Mouse (Mus musculus): ENCODE data around the gene Olfr1349. TPM values are rescaled to one million over a fixed set of nuclear protein-coding genes. Genes with fewer than 3 reads are reported as not detected.
"Not testable (repeated sequence)": the region's sequence is repeated elsewhere in the genome, so short reads cannot be mapped to it uniquely, and the experiment has no call there.

The Olfr1349 gene
- polyA plus RNA-seq, 2 experiments, result 0.18 TPM; not detected in 1

DNA sequence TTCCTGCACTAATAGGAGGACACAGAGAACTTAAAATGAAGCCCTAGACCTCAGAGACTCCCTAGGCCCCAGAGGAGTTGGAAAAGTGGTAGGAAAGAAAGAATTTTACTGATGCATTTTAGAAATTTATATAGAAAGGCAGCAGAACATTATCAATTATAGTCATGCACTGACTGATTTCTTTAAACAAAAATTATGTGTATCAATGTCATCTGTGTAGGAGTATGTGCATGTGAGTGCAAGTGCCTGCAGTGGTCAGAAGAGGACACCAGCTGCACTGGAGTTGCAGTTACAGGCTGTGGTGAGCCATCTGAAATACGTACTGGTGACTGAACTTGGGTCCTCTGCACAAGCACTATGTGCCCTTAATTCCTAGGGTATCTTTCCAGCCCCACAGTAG is 23.1 kb downstream of the Olfr1349 start, which contains the start of gene Olfr1347:
TSS of gene Olfr1347 (minus strand) at position 101 of the 400 bp plus-strand sequence.
- Histone ChIP-seq H3K4me1 (ENCODE audit: control insufficient read depth, insufficient read depth, low read length) (no peaks in the 10 kb centered on the region), H3K27ac (replicated peaks; ENCODE audit: low read depth, low read length) (no peak within 1 kb of the TSS), H3K4me3 (replicated peaks; ENCODE audit: low read length) (no peak within 1 kb of the TSS), H3K9ac (ENCODE audit: low read depth, low read length, severe bottlenecking) (no peak within 1 kb of the TSS), H3K4me2 (replicated peaks; ENCODE audit: low read depth, low read length, severe bottlenecking) (no peak within 1 kb of the TSS), H3K9me3 (ENCODE audit: control insufficient read depth, low read length) (no peaks in the 10 kb centered on the region), H3K27me3 (ENCODE audit: control insufficient read depth, insufficient read depth, low read length) (no peaks in the 10 kb centered on the region), H3K36me3 (ENCODE audit: control insufficient read depth, insufficient read depth, low read length) (no peaks in the 10 kb centered on the region)
- TF ChIP-seq POLR2A (IDR thresholded peaks at IDR 0.05; ENCODE audit: borderline replicate concordance, extremely low read depth, insufficient read depth, insufficient read length), result no peak
- WGBS, result 58% methylated on average over 1 of the region's 1 CpGs
- ATAC-seq (ENCODE audit: low FRiP score, low read depth) (no peak), DNase-seq (ENCODE audit: low spot score) (no peak)

DNA sequence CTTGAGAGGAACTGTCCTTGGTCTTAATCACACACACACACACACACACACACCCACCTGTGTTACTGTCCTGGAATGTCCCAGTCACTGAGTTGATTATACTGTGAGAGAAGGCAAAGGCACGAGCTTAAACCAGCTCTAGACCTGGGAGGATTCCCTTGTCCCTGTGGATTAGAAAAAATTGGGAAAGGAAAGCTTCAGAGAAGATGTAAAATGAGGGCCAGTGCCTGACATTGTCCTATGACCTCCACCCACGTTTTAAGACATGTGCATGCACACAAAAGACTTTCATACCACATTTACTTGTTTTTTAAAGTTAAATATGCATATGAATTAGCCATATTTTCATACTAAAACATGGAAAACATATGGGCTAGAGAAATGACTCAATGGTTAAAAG is 35.9 kb downstream of the Olfr1349 start, which contains the start of gene Olfr5:
TSS of gene Olfr5 (minus strand) at position 101 of the 400 bp plus-strand sequence.
- Histone ChIP-seq H3K4me2 (replicated peaks; ENCODE audit: low read depth, low read length, severe bottlenecking) (no peak within 1 kb of the TSS), H3K9me3 (ENCODE audit: control insufficient read depth, low read length) (no peaks in the 10 kb centered on the region), H3K27me3 (ENCODE audit: control insufficient read depth, insufficient read depth, low read length) (no peaks in the 10 kb centered on the region), H3K4me1 (ENCODE audit: control insufficient read depth, insufficient read depth, low read length) (no peaks in the 10 kb centered on the region), H3K9ac (ENCODE audit: low read depth, low read length, severe bottlenecking) (no peak within 1 kb of the TSS), H3K27ac (replicated peaks; ENCODE audit: low read depth, low read length) (no peak within 1 kb of the TSS), H3K4me3 (replicated peaks; ENCODE audit: low read length) (no peak within 1 kb of the TSS), H3K36me3 (ENCODE audit: control insufficient read depth, insufficient read depth, low read length) (no peaks in the 10 kb centered on the region)
- 22% methylated on average over 2 of the region's 2 CpGs for WGBS
- no peak for TF ChIP-seq POLR2A (IDR thresholded peaks at IDR 0.05; ENCODE audit: borderline replicate concordance, extremely low read depth, insufficient read depth, insufficient read length)
- ATAC-seq (ENCODE audit: low FRiP score, low read depth) (no peak), DNase-seq (ENCODE audit: low spot score) (no peak)

DNA sequence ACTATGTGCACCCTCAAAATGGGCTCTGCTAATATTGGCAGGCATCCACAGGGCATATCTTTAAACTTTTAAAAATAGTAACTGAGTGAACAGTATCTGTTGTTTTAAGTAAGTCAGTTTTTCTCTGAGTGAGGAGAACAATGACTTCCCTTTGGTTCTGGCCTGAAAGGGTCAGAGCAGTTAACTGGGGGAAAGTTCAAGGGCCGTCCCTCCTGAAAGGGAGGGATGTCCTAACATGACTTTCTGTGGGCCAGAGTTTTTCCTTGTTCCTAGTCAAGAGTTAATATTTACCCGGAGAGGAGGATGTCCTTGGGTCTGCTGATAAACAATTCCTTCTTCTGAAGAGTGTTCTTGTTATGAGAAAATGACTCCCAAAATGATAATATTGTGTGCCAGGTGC is 45.1 kb downstream of the Olfr1349 start:
- not testable (repeated sequence) for H3K27ac ChIP-seq (replicated peaks; ENCODE audit: low read depth, low read length)

DNA sequence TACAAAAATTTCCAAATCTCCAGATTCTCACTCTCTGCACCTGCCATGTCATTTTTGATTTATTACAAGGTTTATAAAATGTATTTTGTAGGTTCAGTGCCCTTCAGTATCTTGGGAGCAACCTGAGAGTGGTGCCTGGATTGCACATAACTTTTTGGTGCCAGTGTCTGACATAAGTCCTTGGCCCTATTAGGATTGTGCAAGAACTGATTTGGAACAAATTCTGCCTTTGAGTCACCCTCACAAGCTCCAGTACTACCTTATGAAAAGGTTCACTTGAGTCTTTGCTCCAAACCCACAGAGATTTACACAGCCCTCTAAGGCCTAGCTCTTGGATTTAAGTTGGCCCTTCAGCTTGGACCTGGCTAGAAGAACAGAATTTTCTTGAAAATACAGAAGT is 55.8 kb downstream of the Olfr1349 start, which contains the start of gene Olfr1346:
TSS of gene Olfr1346 (plus strand) at position 151 of the 400 bp plus-strand sequence.
- Histone ChIP-seq H3K27ac (replicated peaks; ENCODE audit: low read depth, low read length) (no peak within 1 kb of the TSS), H3K36me3 (ENCODE audit: control insufficient read depth, insufficient read depth, low read length) (no peaks in the 10 kb centered on the region), H3K4me2 (replicated peaks; ENCODE audit: low read depth, low read length, severe bottlenecking) (no peak within 1 kb of the TSS), H3K9me3 (ENCODE audit: control insufficient read depth, low read length) (no peaks in the 10 kb centered on the region), H3K9ac (ENCODE audit: low read depth, low read length, severe bottlenecking) (no peak within 1 kb of the TSS), H3K27me3 (ENCODE audit: control insufficient read depth, insufficient read depth, low read length) (no peaks in the 10 kb centered on the region), H3K4me3 (replicated peaks; ENCODE audit: low read length) (no peak within 1 kb of the TSS), H3K4me1 (ENCODE audit: control insufficient read depth, insufficient read depth, low read length) (no peaks in the 10 kb centered on the region)
- TF ChIP-seq POLR2A (IDR thresholded peaks at IDR 0.05; ENCODE audit: borderline replicate concordance, extremely low read depth, insufficient read depth, insufficient read length), result no peak
- no peak for DNase-seq (ENCODE audit: low spot score)
- ATAC-seq (ENCODE audit: low FRiP score, low read depth), result no peak

More for the DNA sequence above, 45.1 kb downstream of the Olfr1349 start:
- not testable (repeated sequence) for H3K4me3 ChIP-seq (replicated peaks; ENCODE audit: low read length); ATAC-seq (ENCODE audit: low FRiP score, low read depth); H3K4me2 ChIP-seq (replicated peaks; ENCODE audit: low read depth, low read length, severe bottlenecking); H3K36me3 ChIP-seq (ENCODE audit: control insufficient read depth, insufficient read depth, low read length); H3K27me3 ChIP-seq (ENCODE audit: control insufficient read depth, insufficient read depth, low read length); H3K9ac ChIP-seq (ENCODE audit: low read depth, low read length, severe bottlenecking); H3K4me1 ChIP-seq (ENCODE audit: control insufficient read depth, insufficient read depth, low read length); H3K9me3 ChIP-seq (ENCODE audit: control insufficient read depth, low read length); DNase-seq (ENCODE audit: low spot score)
- 78% methylated on average over 2 of the region's 2 CpGs for WGBS

Other genes starting within 250 kb of the Olfr1349 start
- gene Zfp667, start 236.4 kb downstream of the Olfr1349 start, polyA plus RNA-seq (2012; rRNA removed), result 3.7 and 4.7 TPM in 2 replicates
- gene Zfp667, start 236.4 kb downstream of the Olfr1349 start, polyA plus RNA-seq (2014; fragmentation: Nextera tagmentation; extraction: Ambion mirVana), result 8.4 and 8.5 TPM in 2 replicates
- 6.1 and 6.2 TPM in 2 replicates for gene Zfp583, start 191.7 kb downstream of the Olfr1349 start, polyA plus RNA-seq (2012; rRNA removed)
- 5.4 and 6.4 TPM in 2 replicates for gene Zfp583, start 191.7 kb downstream of the Olfr1349 start, polyA plus RNA-seq (2014; fragmentation: Nextera tagmentation; extraction: Ambion mirVana)
- gene Gm3854, start 179.2 kb downstream of the Olfr1349 start, polyA plus RNA-seq (2012; rRNA removed), result 1.4 and 1.9 TPM in 2 replicates
- gene Gm3854, start 179.2 kb downstream of the Olfr1349 start, polyA plus RNA-seq (2014; fragmentation: Nextera tagmentation; extraction: Ambion mirVana), result 1.1 and 1.9 TPM in 2 replicates
- gene Zfp78, start 159.7 kb downstream of the Olfr1349 start, polyA plus RNA-seq (2012; rRNA removed), result 1.1 and 2.1 TPM in 2 replicates
- 2.8 and 3.4 TPM in 2 replicates for gene Zfp78, start 159.7 kb downstream of the Olfr1349 start, polyA plus RNA-seq (2014; fragmentation: Nextera tagmentation; extraction: Ambion mirVana)
- 9.2 and 11.0 TPM in 2 replicates for gene Zfp28, start 139.7 kb downstream of the Olfr1349 start, polyA plus RNA-seq (2012; rRNA removed)
- gene Zfp28, start 139.7 kb downstream of the Olfr1349 start, polyA plus RNA-seq (2014; fragmentation: Nextera tagmentation; extraction: Ambion mirVana), result 11.1 and 14.4 TPM in 2 replicates
- gene Smim17, start 124.2 kb downstream of the Olfr1349 start, polyA plus RNA-seq (2012; rRNA removed), result 0.31 and 0.51 TPM in 2 replicates
- gene Smim17, start 124.2 kb downstream of the Olfr1349 start, polyA plus RNA-seq (2014; fragmentation: Nextera tagmentation; extraction: Ambion mirVana), result 0.32 TPM in 1 of 2 replicates, not detected in the other
- gene Gm20715, start 112.7 kb downstream of the Olfr1349 start, polyA plus RNA-seq (2012; rRNA removed), result 0.03 and 0.06 TPM in 2 replicates
- not detected in 2 replicates for gene Gm20715, start 112.7 kb downstream of the Olfr1349 start, polyA plus RNA-seq (2014; fragmentation: Nextera tagmentation; extraction: Ambion mirVana)
- not detected in 2 replicates for gene Olfr1344, start 84.3 kb downstream of the Olfr1349 start, polyA plus RNA-seq (2012; rRNA removed)
- not detected in 2 replicates for gene Olfr1344, start 84.3 kb downstream of the Olfr1349 start, polyA plus RNA-seq (2014; fragmentation: Nextera tagmentation; extraction: Ambion mirVana)
- gene Olfr1336, start 66.8 kb downstream of the Olfr1349 start, polyA plus RNA-seq (2012; rRNA removed), result not detected in 2 replicates
- not detected in 2 replicates for gene Olfr1336, start 66.8 kb downstream of the Olfr1349 start, polyA plus RNA-seq (2014; fragmentation: Nextera tagmentation; extraction: Ambion mirVana)
- gene Olfr1346, start 55.8 kb downstream of the Olfr1349 start, polyA plus RNA-seq (2012; rRNA removed), result not detected in 2 replicates
- gene Olfr1346, start 55.8 kb downstream of the Olfr1349 start, polyA plus RNA-seq (2014; fragmentation: Nextera tagmentation; extraction: Ambion mirVana), result not detected in 2 replicates
- 0.09 TPM in 1 of 2 replicates, not detected in the other for gene Olfr5, start 36.0 kb downstream of the Olfr1349 start, polyA plus RNA-seq (2012; rRNA removed)
- not detected in 2 replicates for gene Olfr5, start 36.0 kb downstream of the Olfr1349 start, polyA plus RNA-seq (2014; fragmentation: Nextera tagmentation; extraction: Ambion mirVana)
- gene Olfr1347, start 23.2 kb downstream of the Olfr1349 start, polyA plus RNA-seq (2012; rRNA removed), result 0.04 TPM in 1 of 2 replicates, not detected in the other
- not detected in 2 replicates for gene Olfr1347, start 23.2 kb downstream of the Olfr1349 start, polyA plus RNA-seq (2014; fragmentation: Nextera tagmentation; extraction: Ambion mirVana)
- not detected in 2 replicates for gene Olfr1348, start 14.2 kb downstream of the Olfr1349 start, polyA plus RNA-seq (2012; rRNA removed)
- gene Olfr1348, start 14.2 kb downstream of the Olfr1349 start, polyA plus RNA-seq (2014; fragmentation: Nextera tagmentation; extraction: Ambion mirVana), result not detected in 2 replicates
- not detected in 2 replicates for gene Olfr1350, start 41.9 kb upstream of the Olfr1349 start, polyA plus RNA-seq (2012; rRNA removed)
- not detected in 2 replicates for gene Olfr1350, start 41.9 kb upstream of the Olfr1349 start, polyA plus RNA-seq (2014; fragmentation: Nextera tagmentation; extraction: Ambion mirVana)
- 69.0 and 72.6 TPM in 2 replicates for gene Zim1, start 173.5 kb upstream of the Olfr1349 start, polyA plus RNA-seq (2012; rRNA removed)
- gene Zim1, start 173.5 kb upstream of the Olfr1349 start, polyA plus RNA-seq (2014; fragmentation: Nextera tagmentation; extraction: Ambion mirVana), result 9.4 and 14.3 TPM in 2 replicates
- 160 and 178 TPM in 2 replicates for gene Peg3, start 207.5 kb upstream of the Olfr1349 start, polyA plus RNA-seq (2012; rRNA removed)
- gene Peg3, start 207.5 kb upstream of the Olfr1349 start, polyA plus RNA-seq (2014; fragmentation: Nextera tagmentation; extraction: Ambion mirVana), result 244 and 268 TPM in 2 replicates
- 20.7 and 27.2 TPM in 2 replicates for gene Usp29, start 207.6 kb upstream of the Olfr1349 start, polyA plus RNA-seq (2012; rRNA removed)
- gene Usp29, start 207.6 kb upstream of the Olfr1349 start, polyA plus RNA-seq (2014; fragmentation: Nextera tagmentation; extraction: Ambion mirVana), result 10.7 and 11.9 TPM in 2 replicates

Data from limb, embryonic 14.5 days (tissue).